Mouse (Mus musculus): ENCODE measurements around the gene Yy2. TPM values are rescaled to one million over a fixed set of nuclear protein-coding genes. Genes with fewer than 3 reads are reported as not detected.

Gene Yy2
- total RNA-seq (2012; rRNA removed) = 9.4 and 10.1 TPM in 2 replicates

GRCm38 (mm10) chrX:157568840-157569239 is at the start of gene Yy2:
TSS of gene Yy2 (minus strand) at chrX:157568985.
- H3K27ac ChIP-seq (ENCODE audit: insufficient read depth, low read depth, low read length, poor library complexity, severe bottlenecking) = no peak within 1 kb of the TSS
- in situ Hi-C loops (cut with MboI; ENCODE audit: low sequenced_read_pairs in 2 of 2, unreplicated experiment in 2 of 2) = no loop called here
- H3K9me3 ChIP-seq (ENCODE audit: control insufficient read depth, insufficient read depth, low read depth, low read length) = no peaks in the 10 kb centered on the region
- TF ChIP-seq ZC3H11A (IDR thresholded peaks at IDR 0.05; ENCODE audit: borderline replicate concordance, low read depth, low read length) (no peak), HCFC1 (IDR thresholded peaks at IDR 0.05; ENCODE audit: borderline replicate concordance, insufficient read depth, low read length) (peak; percentile 68; the same call in 1 of the 2 replicates)
- H3K36me3 ChIP-seq (ENCODE audit: control insufficient read depth, insufficient read depth, low read length, poor library complexity, severe bottlenecking) = peaks cover 3% of the 10 kb centered on the region
- DNase-seq (ENCODE audit: low read depth, low spot score) = peak; percentile 47
- peak within 1 kb of the TSS; percentile 75 for H3K9ac ChIP-seq (ENCODE audit: insufficient read depth, low read depth, low read length, poor library complexity, severe bottlenecking)
- H3K4me1 ChIP-seq (ENCODE audit: control insufficient read depth in 2 of 2, insufficient read depth in 2 of 2, low read length in 2 of 2, poor library complexity in 1 of 2) = no peaks in the 10 kb centered on the region
- peak within 1 kb of the TSS; percentile 64 to 66 for H3K4me3 ChIP-seq (ENCODE audit: insufficient read depth in 1 of 2, low read depth in 1 of 2, low read length in 2 of 2, poor library complexity in 1 of 2, severe bottlenecking in 1 of 2)

GRCm38 (mm10) chrX:157612894-157613293 is 44.1 kb upstream of the Yy2 start:
- H3K36me3 ChIP-seq (ENCODE audit: control insufficient read depth, insufficient read depth, low read length, poor library complexity, severe bottlenecking) = no peaks in the 10 kb centered on the region
- H3K27ac ChIP-seq (ENCODE audit: insufficient read depth, low read depth, low read length, poor library complexity, severe bottlenecking) = no peak overlapping the region; the same call in 1 of the 2 replicates
- H3K9me3 ChIP-seq (ENCODE audit: control insufficient read depth, insufficient read depth, low read depth, low read length) = no peaks in the 10 kb centered on the region
- H3K9ac ChIP-seq (ENCODE audit: insufficient read depth, low read depth, low read length, poor library complexity, severe bottlenecking) = no peak overlapping the region
- TF ChIP-seq MAFK (IDR thresholded peaks at IDR 0.05; ENCODE audit: insufficient read depth, low read depth, low read length) (no peak), ZC3H11A (IDR thresholded peaks at IDR 0.05; ENCODE audit: borderline replicate concordance, low read depth, low read length) (no peak), ZNF384 (IDR thresholded peaks at IDR 0.05; ENCODE audit: low read depth, low read length) (no peak), HCFC1 (IDR thresholded peaks at IDR 0.05; ENCODE audit: borderline replicate concordance, insufficient read depth, low read length) (no peak), CHD2 (IDR thresholded peaks at IDR 0.05; ENCODE audit: low read depth, low read length) (no peak)
- in situ Hi-C loops (cut with MboI; ENCODE audit: low sequenced_read_pairs in 2 of 2, unreplicated experiment in 2 of 2) = no loop called here
- H3K4me1 ChIP-seq (ENCODE audit: control insufficient read depth in 2 of 2, insufficient read depth in 2 of 2, low read length in 2 of 2, poor library complexity in 1 of 2) = peaks cover 0 to 3% of the 10 kb centered on the region in 2 experiments; a peak in 2 of 4 replicates
- 0 out of 4 replicates have a peak overlapping the region, but pooled peaks of 1 of the 2 experiments have one; percentile 52 for H3K4me3 ChIP-seq (ENCODE audit: insufficient read depth in 1 of 2, low read depth in 1 of 2, low read length in 2 of 2, poor library complexity in 1 of 2, severe bottlenecking in 1 of 2)
- DNase-seq (ENCODE audit: low read depth, low spot score) = no peak

GRCm38 (mm10) chrX:157601450-157601849 is 32.7 kb upstream of the Yy2 start:
- DNase-seq (ENCODE audit: low read depth, low spot score) = no peak
- Histone ChIP-seq H3K9me3 (ENCODE audit: control insufficient read depth, insufficient read depth, low read depth, low read length) (no peaks in the 10 kb centered on the region), H3K36me3 (ENCODE audit: control insufficient read depth, insufficient read depth, low read length, poor library complexity, severe bottlenecking) (no peaks in the 10 kb centered on the region), H3K4me1 (ENCODE audit: control insufficient read depth in 2 of 2, insufficient read depth in 2 of 2, low read length in 2 of 2, poor library complexity in 1 of 2) (peaks cover 0 to 3% of the 10 kb centered on the region in 2 experiments; a peak in 1 of 4 replicates), H3K9ac (ENCODE audit: insufficient read depth, low read depth, low read length, poor library complexity, severe bottlenecking) (no peak overlapping the region), H3K27ac (ENCODE audit: insufficient read depth, low read depth, low read length, poor library complexity, severe bottlenecking) (no peak overlapping the region), H3K4me3 (ENCODE audit: insufficient read depth in 1 of 2, low read depth in 1 of 2, low read length in 2 of 2, poor library complexity in 1 of 2, severe bottlenecking in 1 of 2) (peak overlapping the region in 1 of 2 experiments; percentile 15; a peak in 1 of 4 replicates)
- no peak for TF ChIP-seq HCFC1 (IDR thresholded peaks at IDR 0.05; ENCODE audit: borderline replicate concordance, insufficient read depth, low read length)
- TF ChIP-seq ZNF384 (IDR thresholded peaks at IDR 0.05; ENCODE audit: low read depth, low read length) = 0 out of 2 replicates have a peak, but pooled peaks have one; percentile 16
- no peak for TF ChIP-seq ZC3H11A (IDR thresholded peaks at IDR 0.05; ENCODE audit: borderline replicate concordance, low read depth, low read length)
- no peak; the same call in 1 of the 2 replicates for TF ChIP-seq CHD2 (IDR thresholded peaks at IDR 0.05; ENCODE audit: low read depth, low read length)
- 0 out of 2 replicates have a peak, but pooled peaks have one; percentile 24 for TF ChIP-seq MAFK (IDR thresholded peaks at IDR 0.05; ENCODE audit: insufficient read depth, low read depth, low read length)
- in situ Hi-C loops (cut with MboI; ENCODE audit: low sequenced_read_pairs in 2 of 2, unreplicated experiment in 2 of 2) = no loop called here

GRCm38 (mm10) chrX:157598186-157598996 is 29.6 kb upstream of the Yy2 start, which contains the start of gene Mbtps2:
TSS of gene Mbtps2 (minus strand) at chrX:157598715.
- H3K27ac ChIP-seq (ENCODE audit: insufficient read depth, low read depth, low read length, poor library complexity, severe bottlenecking) = peak within 1 kb of the TSS; percentile 96
- H3K4me3 ChIP-seq (ENCODE audit: insufficient read depth in 1 of 2, low read depth in 1 of 2, low read length in 2 of 2, poor library complexity in 1 of 2, severe bottlenecking in 1 of 2) = peak within 1 kb of the TSS; percentile 80 to 97
- TF ChIP-seq ZC3H11A (IDR thresholded peaks at IDR 0.05; ENCODE audit: borderline replicate concordance, low read depth, low read length) (no peak), HCFC1 (IDR thresholded peaks at IDR 0.05; ENCODE audit: borderline replicate concordance, insufficient read depth, low read length) (peak; percentile 77; the same call in 1 of the 2 replicates), ZNF384 (IDR thresholded peaks at IDR 0.05; ENCODE audit: low read depth, low read length) (peak; percentile 100), MAFK (IDR thresholded peaks at IDR 0.05; ENCODE audit: insufficient read depth, low read depth, low read length) (no peak), CHD2 (IDR thresholded peaks at IDR 0.05; ENCODE audit: low read depth, low read length) (no peak)
- H3K36me3 ChIP-seq (ENCODE audit: control insufficient read depth, insufficient read depth, low read length, poor library complexity, severe bottlenecking) = no peaks in the 10 kb centered on the region
- H3K9ac ChIP-seq (ENCODE audit: insufficient read depth, low read depth, low read length, poor library complexity, severe bottlenecking) = peak within 1 kb of the TSS; percentile 98
- in situ Hi-C loops (cut with MboI; ENCODE audit: low sequenced_read_pairs in 2 of 2, unreplicated experiment in 2 of 2) = no loop called here
- H3K4me1 ChIP-seq (ENCODE audit: control insufficient read depth in 2 of 2, insufficient read depth in 2 of 2, low read length in 2 of 2, poor library complexity in 1 of 2) = peaks cover 0 to 3% of the 10 kb centered on the region in 2 experiments; a peak in 1 of 4 replicates
- DNase-seq (ENCODE audit: low read depth, low spot score) = no peak
- no peaks in the 10 kb centered on the region for H3K9me3 ChIP-seq (ENCODE audit: control insufficient read depth, insufficient read depth, low read depth, low read length)

Data from ES-E14 (cell line).